Mouse (Mus musculus) MN1 (cell line): ENCODE results near the gene Ccdc187.

Source experiments
- DNase-seq: peaks from one replicate; pipeline ENCODE4 v3.0.0-alpha.2; 2016; ENCODE audit warnings: low spot score

Gene Ccdc187

GRCm38 (mm10) chr2:26316576-26317246 lies 22.4 kb upstream of the Ccdc187 start:
- peak; percentile 48 for DNase-seq

DNA sequence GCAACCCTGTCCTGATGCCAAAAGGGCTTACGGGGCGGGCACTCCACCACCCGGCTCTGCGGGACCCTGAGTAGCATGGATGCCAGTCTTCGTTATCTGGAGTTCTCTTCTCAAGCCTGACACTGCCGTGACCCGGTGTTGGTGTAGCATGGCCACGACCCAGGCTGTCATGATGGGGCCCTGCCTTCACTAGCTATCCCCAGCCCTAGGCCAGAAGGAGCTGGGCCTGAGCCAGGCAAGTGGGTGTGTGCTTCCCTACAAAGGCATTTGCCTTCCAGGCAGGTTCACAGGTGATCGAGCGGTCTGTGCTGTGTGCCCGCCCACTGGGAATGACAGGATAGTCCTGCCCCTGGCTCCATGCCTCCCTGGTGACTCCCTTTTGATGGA lies 21.6 kb upstream of the Ccdc187 start:
- DNase-seq, result peak; percentile 44

DNA sequence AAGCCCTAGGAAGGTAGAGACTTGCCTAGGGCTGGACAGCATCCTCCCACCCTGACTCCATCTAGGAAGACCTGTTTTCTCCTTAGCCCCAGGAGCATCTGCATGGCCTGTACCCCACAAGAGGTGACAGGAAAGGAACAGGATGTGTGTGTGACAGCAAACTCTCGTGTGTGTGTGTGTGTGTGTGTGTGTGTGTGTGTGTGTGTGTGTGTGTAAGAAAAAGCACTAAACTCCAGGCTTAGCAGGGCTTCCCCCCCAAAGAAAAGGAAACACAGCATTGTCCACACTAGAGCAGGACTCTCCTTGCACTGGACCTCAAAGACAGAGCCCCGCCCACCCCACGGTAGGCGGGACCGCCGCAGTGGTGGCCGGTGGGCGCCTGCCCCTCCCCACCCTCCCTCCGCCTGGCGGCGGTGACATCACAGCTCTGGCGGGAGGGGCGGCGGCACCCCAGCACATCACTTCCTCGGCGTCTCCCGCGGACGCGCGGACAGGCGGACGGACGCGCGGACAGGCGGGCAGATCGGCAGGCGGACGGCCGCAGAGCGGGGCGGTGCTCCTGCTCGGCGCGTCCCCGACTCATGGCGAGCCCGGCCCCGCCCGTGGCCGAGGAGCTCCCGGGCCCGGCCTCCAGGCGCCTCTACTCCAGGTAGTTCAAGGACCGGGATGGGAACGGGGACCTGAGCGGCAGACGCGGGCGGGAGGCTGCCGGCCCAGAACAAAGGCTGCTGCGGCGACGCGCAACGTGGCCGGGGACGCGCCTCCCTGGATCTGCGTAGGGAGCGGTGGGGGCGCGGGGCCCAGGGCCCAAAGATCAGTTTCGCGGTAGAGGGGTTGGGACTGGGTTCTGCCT lies 20.9 kb upstream of the Ccdc187 start, which contains the start of gene Gpsm1:
TSS of gene Gpsm1 (plus strand) at position 444 of the 853 bp plus-strand sequence.
- peak; percentile 76 for DNase-seq

DNA sequence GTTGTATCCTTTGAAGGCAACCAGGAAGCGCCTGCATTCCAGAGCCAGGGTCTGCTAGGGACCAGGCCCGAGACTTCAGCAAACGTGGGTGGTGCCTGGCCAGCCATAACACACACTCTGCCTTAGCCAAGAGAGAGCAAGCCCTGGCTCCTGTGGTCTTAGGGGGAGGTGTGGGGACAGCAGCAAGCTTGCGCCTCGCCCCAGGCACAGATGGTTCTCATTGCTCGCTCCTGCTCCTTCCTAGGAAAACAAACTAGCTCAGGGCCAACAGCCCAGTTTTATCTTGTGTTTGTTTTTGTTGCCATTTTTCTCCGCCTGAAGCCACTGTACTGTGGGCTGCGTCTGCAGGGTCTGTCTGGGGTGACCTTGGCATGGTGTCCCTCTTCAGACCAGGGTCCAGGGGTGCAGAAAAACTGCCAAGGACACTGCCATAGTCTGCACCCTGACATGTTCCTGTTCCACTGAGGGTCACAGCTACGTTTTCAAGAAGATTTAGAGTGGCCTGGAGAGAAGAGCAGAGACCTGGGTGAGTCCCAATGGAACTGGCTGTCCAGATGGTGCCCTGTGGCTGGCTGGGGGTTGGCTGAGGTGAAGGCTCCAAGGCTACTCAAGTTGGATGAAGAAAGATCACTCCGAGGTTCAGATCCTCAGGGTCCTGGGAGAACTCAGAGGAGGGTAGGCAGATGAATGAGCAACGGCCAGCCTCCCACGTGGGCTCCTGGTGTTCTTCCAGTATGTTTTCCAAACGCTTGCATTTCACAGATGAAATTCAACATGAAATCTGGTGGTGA lies 20.1 kb upstream of the Ccdc187 start:
- no peak for DNase-seq

- DNase-seq, result no peak
Observed at GRCm38 (mm10) chr2:26313394-26313793, 19.0 kb upstream of the Ccdc187 start.

DNA sequence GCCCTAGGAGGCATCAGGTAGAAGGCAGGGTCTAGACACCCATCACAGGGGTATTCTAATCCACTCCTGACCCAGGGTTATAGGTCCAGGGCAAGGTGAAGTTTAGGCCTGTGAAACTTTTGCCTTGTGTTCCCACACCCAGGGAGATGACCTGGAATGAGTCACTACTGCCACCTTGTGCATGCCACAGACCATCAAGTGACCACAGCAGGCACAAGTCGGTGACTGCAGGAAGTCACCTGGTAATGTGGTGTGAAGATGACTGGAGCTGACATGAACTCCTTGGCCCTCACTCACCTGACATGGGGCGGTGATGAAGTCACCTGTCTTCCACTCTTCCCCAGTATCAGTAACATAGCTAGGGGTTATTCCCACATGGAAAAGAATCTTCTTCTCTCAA lies 18.5 kb upstream of the Ccdc187 start:
- DNase-seq, result no peak

DNA sequence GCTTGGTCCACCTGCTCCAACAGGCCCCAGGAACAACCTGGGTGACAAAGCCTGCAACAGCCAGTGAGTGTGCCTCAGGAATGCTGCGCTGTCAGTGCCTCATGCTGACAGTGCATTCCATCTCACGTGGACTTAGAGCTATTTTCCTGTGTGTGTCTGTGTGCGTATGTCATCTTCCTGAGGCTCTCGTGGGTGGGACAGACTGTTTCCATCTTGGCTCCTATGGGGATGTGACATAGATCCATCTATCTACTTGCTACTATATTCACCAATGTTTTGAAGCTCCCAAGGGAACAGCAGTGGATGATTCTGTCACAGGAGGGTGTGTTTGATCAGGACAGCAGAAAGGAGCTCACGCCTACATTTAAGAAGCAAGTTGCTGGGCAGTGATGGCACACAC lies 17.6 kb upstream of the Ccdc187 start:
- no peak for DNase-seq

DNA sequence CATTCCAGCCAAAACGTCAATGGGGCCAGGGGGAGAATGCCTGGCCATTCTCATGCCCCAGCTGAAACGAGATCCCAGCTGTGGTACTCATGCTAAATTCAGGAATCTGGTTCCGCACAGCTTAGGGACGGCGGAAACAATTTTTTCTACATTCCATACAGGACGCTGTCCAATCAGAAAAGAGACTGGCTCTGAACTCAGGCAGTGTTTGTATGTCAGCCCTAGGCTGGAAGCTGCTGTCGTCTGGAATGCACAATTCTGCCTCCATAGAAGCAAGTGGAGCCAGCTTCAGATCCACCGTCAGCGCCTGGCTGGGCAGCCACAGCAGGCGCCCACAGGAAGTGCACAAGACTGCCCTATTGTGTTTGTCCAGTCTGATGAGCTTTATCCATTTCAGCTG lies 15.4 kb upstream of the Ccdc187 start:
- no peak for DNase-seq

- DNase-seq, result no peak
Observed at GRCm38 (mm10) chr2:26306702-26307101, 12.3 kb upstream of the Ccdc187 start.

DNA sequence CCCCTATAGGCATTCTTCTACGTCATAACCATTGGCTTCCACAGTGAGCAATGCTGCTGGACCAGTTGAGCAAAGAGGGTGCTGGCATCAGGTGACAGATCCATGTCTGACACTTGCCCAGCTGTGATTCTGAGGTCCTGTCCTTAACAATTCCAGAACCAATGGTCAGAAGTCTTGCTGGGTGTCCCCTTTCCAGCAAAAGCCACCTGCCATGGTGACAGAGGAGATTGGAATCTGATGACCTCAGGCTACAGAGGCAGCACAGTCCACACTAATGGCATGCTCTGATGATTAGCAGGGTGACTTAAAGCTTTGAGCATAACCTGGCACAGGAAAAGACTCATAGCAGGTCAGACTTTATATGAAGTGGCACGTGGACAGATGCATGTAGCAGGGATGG lies 11.2 kb upstream of the Ccdc187 start:
- no peak for DNase-seq

DNA sequence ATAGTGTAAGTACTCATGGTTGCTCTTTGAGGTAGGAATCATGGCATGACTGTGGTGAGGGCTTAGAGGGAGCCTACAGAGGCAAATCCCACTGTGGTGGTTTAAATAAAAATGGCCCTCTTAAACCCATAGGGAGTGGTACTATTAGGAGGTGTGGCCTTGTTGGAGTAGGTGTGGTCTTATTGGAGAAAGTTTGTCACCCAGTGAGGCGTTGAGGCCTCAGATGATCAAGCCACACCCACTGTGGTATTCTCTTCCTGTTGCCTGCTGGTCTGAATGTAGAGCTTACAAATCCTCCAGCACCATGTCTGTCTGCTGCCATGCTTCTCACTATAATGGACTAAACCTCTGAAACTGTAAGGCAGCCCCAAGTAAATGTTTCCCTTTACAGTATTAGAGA lies 10.4 kb upstream of the Ccdc187 start:
- DNase-seq, result no peak

DNA sequence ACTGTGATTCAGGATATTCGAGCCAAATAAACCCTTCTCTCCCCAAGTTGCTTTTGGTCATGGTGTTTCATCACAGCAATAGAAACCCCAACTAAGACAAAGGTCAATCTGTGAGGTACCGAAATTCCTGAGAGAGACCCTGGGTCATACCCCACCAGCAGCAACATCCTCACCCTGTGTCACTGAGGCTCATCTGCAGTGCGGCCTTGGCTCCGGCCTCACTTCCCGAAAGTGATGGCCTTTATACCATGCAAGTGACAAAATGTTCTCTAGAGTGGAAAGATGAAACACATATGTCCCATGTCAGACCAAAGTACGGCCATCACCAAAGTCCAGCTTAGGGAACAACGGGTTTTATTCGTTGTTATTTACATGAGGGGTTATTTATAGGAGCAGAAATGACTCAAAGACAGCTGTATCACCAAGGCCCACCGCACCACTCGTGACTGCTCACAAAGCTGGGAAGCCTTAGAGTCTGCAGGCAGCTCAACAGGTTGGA lies 7.7 kb upstream of the Ccdc187 start:
- no peak for DNase-seq

GRCm38 (mm10) chr2:26300808-26301174 lies 6.4 kb upstream of the Ccdc187 start:
- peak; percentile 82 for DNase-seq

GRCm38 (mm10) chr2:26300161-26300807 lies 5.9 kb upstream of the Ccdc187 start:
- DNase-seq, result peak; percentile 48

- peak; percentile 23 for DNase-seq
Observed at GRCm38 (mm10) chr2:26299336-26299735, 5.0 kb upstream of the Ccdc187 start.

DNA sequence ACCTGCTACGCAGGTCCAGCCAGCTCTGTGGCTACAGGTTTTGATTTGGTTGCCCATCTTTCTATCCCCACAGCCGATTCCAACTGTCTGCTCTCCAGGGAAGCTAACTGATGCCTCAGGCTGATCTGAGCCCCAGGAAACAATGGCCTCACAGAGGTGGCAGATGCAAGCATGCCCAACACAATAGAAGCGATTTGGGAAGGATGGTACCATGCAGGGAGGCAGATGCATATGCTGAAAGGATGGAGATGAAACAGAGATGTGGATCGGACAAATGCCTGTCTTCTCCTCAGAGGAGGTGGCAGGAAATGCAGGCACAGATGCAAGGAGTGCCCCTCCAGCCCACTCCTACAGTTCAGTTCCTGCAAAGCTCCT lies 4.5 kb upstream of the Ccdc187 start:
- no peak for DNase-seq

GRCm38 (mm10) chr2:26298208-26298855 lies 4.0 kb upstream of the Ccdc187 start:
- peak; percentile 83 for DNase-seq

DNA sequence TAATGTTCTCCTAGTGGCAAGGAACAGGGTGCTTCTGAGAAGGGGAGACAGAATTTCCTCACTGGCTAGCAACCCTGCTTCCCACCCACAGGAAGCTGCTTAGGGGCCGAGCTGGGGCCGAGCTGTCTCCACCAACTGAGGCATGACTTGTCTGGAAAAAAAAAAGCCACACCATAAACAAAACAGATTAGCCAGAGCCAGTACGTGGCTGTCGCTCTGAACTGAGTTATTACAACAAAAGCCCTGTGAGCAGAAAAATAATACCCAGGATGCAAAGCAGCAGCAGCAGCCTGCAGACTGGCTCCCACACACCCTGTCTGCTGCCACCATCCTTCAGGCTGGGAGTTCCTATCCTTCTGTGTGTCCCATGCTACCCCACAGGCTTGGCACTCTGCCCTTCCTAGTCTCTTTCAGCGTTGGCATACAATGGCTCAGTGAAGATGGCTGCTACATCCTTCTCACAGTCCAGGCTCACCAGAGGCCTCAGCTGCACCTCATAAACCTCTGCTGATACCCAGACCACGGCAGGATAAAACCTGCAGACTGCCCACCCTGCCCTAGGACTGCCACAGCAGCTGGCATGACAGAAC lies 2.3 kb upstream of the Ccdc187 start:
- peak; percentile 23 for DNase-seq

DNA sequence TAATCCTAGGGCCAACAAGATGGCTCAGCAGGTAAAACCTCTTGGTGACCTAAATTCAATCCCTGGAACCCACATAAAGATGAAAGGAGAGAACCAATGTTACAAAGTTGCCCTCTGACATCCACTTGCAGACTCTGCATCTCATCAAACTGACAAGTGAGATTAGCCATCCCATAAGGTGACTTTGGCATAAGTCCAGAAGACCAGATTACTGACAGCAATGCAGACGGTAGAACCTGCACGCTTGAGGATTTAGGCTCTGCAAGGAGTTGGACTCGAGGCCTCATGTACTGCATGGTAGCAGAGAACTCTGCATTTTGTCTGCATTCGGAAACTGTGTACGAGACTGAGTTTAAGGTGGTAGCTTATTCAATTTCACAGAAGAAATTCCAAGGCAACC lies 4.2 kb downstream of the Ccdc187 start:
- DNase-seq, result peak; percentile 14

DNA sequence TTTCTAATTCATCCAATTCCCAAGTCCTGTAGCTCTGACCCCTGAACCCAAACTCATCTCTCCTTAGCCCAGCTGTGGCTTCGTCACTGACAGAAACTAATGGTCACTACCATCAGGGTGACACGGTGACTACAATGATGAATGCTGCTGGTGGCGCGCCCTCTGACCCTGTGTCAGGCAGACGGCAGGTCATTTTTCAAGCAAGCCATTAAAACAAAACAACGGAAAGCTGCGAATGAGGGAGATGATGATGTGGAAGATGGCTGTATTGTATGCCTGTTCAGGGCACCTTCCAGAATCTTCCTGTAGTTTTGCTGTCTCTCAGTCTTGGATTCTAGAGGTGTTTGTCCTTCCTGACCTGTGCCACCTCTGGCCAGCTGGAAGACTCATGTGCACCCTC lies 8.0 kb downstream of the Ccdc187 start:
- DNase-seq, result no peak

DNA sequence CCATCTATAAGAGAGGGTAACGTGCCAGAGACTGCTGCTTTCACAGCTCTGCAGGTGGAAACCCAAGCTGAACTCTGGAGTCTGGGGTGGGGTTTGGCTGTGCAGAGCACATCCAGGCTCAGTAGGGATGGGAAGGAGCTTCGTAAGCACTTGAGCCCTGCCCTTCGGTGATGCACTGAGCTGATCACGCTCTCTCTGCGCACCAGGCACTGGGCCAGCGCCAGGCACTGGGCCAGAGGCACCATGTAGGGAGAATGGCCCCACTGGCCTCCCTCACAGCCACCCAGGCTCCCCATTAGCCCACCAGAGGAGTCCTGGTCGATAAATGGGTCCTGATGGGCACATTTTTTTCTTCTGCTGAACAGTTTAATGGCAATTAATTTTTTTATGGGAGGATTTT lies 8.6 kb downstream of the Ccdc187 start:
- DNase-seq, result peak; percentile 74
